Mouse (Mus musculus): ENCODE measurements at regions not wholly inside any gene's neighbourhood (a gene's known extent, or its start where the extent isn't known, plus 50 kb on each side); places are given as distances from the start of the nearest gene placed in this dataset.

DNA sequence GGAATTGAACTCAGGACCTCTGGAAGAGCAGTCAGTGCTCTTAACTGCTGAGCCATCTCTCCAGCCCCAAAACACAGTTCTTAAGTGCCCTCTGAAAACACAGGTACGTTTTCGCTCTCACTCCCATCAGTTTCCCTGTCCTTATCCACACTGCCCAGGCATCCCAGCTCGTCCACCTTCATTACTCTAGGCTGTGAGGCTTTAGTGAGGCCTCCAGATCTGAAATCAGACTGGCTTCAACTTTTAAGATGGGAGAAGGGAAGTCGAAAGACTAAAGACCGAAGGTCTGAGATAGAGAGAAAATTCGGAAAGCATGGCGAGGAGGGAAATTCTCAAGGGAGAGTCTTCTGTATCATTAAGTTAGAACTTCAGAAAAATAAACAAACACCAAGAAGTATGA lies 54.8 kb upstream of the Tet2 start:
- TF ChIP-seq CTCF (IDR thresholded peaks at IDR 0.05): no peak
- ChIA-PET POLR2A (no interaction called here), CTCF (interaction anchor here (0.9 to 1.5 kb wide), 2 partner anchors 18 to 158 kb away, joined by 4 read pairs; no protein-coding TSS in a partner anchor)
- no peaks in the 10 kb centered on the region for H3K27me3 ChIP-seq
- in situ Hi-C loops (cut with MboI; ENCODE audit: low pct_unique_long_range_greater_than_20kb): no loop called here
- no peak for DNase-seq (ENCODE audit: low read depth, low spot score)
- no peak for ATAC-seq

DNA sequence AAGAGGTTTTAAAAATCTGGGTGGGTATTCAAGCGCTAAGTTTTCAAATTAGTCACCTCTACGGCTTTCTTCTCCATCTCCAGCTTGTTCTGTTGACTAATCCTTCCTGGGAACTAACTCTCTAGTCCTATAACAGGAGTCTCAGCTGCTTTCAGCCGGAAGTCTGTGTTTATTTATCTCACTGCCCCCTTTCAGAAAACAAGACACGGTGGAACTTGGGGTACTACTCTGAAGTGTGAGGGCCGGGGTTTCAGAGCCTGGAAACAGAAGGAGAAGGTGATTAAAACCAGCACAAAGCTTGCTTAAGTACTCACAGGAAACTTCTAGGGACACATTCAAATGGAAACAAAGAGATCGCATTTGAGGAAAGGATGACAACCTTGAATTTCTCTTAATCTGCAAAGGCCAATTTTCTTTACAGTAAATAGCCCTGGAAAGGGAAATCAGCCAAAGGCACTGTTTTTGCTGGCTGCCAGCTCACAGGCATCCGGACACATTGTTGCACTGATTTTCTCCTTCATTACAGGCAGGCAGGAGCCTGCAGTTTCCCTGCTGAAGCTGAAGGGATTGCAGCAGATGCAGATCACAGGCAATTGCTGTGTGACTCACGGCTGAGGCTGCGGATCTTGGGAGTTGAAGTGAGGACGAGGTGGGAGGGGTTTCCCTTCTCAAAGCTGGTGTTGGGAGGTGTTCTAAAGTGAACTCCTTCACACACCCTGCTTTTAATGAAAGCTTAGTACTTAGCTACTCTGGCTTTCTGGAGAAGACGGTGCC lies 55.7 kb upstream of the Tet2 start:
- ChIA-PET CTCF (interaction anchor here (0.8 to 1.5 kb wide), 6 partner anchors 13 to 157 kb away, joined by 3 to 4 read pairs (median 4); no protein-coding TSS in a partner anchor), POLR2A (interaction anchor here (0.6 kb wide), 1 partner anchor 26 kb away, joined by 4 read pairs; no protein-coding TSS in a partner anchor)
- in situ Hi-C loops (cut with MboI; ENCODE audit: low pct_unique_long_range_greater_than_20kb): no loop called here
- ATAC-seq (peak; percentile 97), DNase-seq (ENCODE audit: low read depth, low spot score) (no peak)
- H3K27me3 ChIP-seq: no peaks in the 10 kb centered on the region
- TF ChIP-seq CTCF (IDR thresholded peaks at IDR 0.05): no peak

DNA sequence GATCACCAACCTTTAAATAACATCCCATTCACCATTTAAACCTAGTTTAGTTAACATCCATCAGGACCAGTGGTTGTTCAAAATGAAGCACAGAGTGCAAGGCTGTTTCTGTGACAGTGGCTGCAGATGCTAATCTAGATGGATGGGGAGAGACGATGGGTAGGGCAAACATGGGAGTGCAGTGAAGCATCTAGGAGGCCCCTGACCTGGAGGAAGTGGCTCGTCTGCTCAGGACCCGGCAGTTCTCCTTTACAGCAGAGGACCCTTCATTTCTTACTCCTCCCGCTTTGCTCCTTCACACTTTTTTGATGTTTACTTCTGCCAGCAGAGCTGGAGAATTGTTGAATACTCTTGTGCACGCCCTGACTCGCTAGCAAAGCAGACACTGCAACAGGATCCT lies 60.5 kb upstream of the Tet2 start:
- TF ChIP-seq CTCF (IDR thresholded peaks at IDR 0.05): no peak
- ATAC-seq (no peak), DNase-seq (ENCODE audit: low read depth, low spot score) (no peak)
- ChIA-PET POLR2A (no interaction called here), CTCF (interaction anchor here (1.1 kb wide), 1 partner anchor 103 kb away, joined by 3 read pairs; no protein-coding TSS in a partner anchor)
- in situ Hi-C loops (cut with MboI; ENCODE audit: low pct_unique_long_range_greater_than_20kb): no loop called here
- H3K27me3 ChIP-seq: no peaks in the 10 kb centered on the region

DNA sequence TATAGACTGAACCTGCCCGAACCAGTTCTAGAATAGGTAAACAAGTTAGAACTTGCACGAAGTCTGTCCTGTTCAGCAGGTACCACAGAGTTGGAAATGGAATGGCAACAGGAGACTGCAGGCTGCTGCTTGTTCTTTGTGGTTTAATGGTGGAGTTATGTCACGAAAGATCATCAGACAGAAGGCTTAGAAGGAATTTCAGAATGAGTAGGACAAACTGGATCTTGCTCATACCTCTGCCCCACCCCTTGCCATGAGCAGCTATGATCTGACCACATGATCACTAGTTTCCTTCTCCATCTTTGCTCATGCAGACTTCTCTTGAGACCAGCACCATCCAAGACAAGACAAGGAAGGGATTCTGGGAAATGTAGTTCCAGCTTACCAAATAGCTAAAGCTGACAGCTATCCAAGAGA lies 63.9 kb upstream of the Tet2 start:
- no peak for DNase-seq (ENCODE audit: low read depth, low spot score)
- ATAC-seq: no peak
- POLR2A ChIA-PET: no interaction called here
- H3K27me3 ChIP-seq: no peaks in the 10 kb centered on the region
- CTCF ChIA-PET: no interaction called here
- in situ Hi-C loops (cut with MboI; ENCODE audit: low pct_unique_long_range_greater_than_20kb): no loop called here
- TF ChIP-seq CTCF (IDR thresholded peaks at IDR 0.05): no peak

DNA sequence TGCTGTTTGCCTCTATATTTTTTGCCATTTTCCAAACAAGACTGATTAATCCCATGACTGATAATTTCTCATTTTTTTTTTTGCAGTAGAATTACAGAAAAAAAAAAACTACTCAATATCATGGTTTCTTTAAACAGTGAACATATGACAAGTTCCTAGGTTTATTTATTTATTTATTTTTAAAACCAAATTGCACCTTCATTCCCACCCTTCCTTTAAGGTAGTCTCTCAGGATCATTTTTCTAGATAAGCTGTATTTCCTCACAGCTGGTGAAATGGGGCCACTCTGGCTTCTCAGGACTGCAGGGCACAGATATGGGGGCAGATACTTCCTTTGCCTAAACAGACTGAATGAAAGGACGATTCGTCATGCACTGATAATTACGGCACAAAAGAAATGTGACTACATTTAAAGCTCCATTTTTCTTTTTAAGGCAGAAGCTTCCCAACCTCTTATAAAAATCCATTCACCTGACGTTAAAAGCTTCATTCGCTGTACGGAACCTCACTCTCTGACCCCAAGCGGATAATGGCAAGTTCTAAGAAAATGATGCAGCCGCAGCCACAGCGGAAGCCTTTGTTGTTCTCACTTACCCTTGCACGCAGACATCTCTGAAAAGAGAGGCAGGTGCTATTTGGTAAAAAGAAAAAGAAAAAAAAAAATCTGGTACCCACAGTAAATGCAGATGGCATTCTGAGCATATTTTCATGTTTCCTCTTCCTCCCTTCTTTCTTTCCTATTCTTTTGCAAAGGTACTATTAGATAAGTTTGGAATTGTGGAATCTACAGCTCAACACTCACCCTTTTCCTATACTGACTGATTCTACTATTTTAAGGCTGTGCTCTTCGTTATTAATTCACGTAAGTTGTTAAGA lies 69.1 kb upstream of the Tet2 start:
- CTCF ChIA-PET: interaction anchor here (0.7 to 0.9 kb wide), 3 partner anchors 12 to 301 kb away, joined by 3 read pairs; no protein-coding TSS in a partner anchor
- ATAC-seq (no peak), DNase-seq (ENCODE audit: low read depth, low spot score) (no peak)
- no peak for TF ChIP-seq CTCF (IDR thresholded peaks at IDR 0.05)
- in situ Hi-C loops (cut with MboI; ENCODE audit: low pct_unique_long_range_greater_than_20kb): no loop called here
- POLR2A ChIA-PET: no interaction called here
- H3K27me3 ChIP-seq: no peaks in the 10 kb centered on the region

DNA sequence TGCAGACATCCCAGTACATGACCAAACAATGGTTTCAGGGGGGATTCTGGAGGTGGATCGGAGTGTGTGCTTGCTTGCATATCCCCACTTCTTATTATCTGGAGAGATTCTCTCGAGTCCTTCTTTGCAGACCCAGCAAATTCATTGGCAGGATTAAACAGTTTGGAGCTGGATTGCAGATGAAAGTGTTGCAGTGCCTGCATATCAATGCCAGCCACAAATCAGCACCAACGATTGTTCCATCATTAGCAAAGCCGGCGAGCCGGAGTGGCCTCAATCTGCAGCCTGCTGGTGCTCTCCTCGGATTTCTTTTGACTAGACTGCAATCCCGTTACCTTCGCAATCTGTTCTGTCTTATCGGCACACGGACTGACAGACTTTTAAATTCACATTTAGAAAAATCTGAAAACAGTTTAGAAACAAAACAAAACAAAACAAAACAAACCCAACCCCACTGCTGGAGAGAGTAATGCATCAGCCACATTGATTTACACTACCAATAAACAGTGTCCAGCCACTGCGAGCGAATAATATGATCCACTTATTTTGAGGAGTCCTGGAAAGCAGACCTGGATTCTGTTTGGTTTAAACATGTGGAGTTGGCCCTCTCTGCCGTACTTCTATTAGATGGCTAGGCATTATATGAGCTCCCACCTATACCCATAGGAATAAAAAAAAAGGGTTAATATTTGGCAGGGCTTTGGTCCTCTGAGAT lies 69.9 kb upstream of the Tet2 start:
- CTCF ChIA-PET: interaction anchor here (0.9 kb wide), 2 partner anchors 11 to 14 kb away, joined by 3 read pairs; no protein-coding TSS in a partner anchor
- no peaks in the 10 kb centered on the region for H3K27me3 ChIP-seq
- ATAC-seq (no peak), DNase-seq (ENCODE audit: low read depth, low spot score) (no peak)
- no peak for TF ChIP-seq CTCF (IDR thresholded peaks at IDR 0.05)
- in situ Hi-C loops (cut with MboI; ENCODE audit: low pct_unique_long_range_greater_than_20kb): no loop called here
- POLR2A ChIA-PET: no interaction called here

DNA sequence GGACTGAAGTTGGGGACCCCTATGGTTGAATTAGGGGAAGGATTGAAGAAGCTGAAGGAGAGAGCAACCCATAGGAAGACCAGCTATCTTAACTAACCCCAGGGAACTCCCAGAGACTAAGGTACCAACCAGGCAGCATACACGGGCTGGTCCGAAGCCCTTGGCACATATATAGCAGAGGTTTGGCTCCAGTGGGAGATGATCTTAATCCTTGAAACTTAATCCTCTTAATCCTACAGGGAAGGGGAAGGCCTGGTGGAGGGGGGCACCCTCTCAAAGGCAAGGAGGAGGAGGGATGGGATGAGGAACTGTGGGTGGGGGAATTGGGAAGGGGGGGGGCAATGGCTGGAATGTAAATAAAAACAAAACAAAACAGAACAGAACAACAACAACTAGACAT lies 72.1 kb upstream of the Tet2 start:
- H3K27me3 ChIP-seq: no peaks in the 10 kb centered on the region
- in situ Hi-C loops (cut with MboI; ENCODE audit: low pct_unique_long_range_greater_than_20kb): no loop called here
- CTCF ChIA-PET: interaction anchor here (1.4 kb wide), 1 partner anchor 13 kb away, joined by 3 read pairs; no protein-coding TSS in a partner anchor
- ATAC-seq (no peak), DNase-seq (ENCODE audit: low read depth, low spot score) (no peak)
- TF ChIP-seq CTCF (IDR thresholded peaks at IDR 0.05): no peak
- POLR2A ChIA-PET: no interaction called here

DNA sequence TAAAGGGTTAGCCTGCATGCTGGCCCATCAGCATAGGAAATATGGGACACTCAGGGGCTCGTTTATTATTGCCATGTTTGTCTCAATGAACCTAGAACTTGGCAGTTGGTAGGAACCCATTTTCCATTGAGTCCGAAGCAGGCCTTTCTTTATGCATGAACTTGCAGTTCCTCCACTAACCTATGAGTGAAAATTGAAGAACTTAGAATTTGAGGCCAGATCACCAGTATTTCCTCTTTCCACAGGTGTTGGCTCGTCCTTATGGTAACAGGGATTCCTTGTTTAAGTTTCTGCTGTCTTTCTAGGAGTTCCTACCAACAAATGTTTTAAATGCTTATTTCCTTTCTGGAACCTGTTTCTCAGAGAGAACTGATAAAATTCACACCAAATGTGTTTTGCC lies 73.6 kb upstream of the Tet2 start:
- no peak for DNase-seq (ENCODE audit: low read depth, low spot score)
- ChIA-PET POLR2A (no interaction called here), CTCF (no interaction called here)
- no peak for ATAC-seq
- no peaks in the 10 kb centered on the region for H3K27me3 ChIP-seq
- in situ Hi-C loops (cut with MboI; ENCODE audit: low pct_unique_long_range_greater_than_20kb): no loop called here
- TF ChIP-seq CTCF (IDR thresholded peaks at IDR 0.05): no peak

DNA sequence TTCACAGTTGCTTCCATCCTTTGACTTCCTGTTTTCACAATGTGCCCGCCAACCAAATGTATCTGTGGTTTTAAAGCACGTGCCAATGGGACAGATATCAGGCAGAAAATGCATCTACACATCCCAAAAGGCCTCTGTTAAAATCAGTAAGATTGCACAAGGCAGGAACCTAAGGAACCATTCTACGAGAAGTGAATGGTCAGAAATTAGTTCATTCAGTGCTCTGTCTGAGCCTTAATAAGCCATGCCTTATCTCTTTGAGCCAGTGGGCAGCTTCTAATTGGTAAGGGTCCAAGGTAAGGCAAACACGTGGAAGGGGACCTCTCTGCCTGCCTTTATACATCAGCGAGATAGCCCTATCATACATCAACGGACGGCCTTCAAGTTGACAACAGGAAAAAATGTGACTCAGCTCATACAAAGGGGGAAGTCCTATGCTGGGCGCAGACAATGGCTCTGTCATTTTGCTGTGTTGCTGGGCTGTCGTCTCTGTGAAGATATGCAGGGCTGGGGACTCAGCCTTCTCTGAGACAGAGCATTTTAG lies 78.3 kb upstream of the Tet2 start:
- ChIA-PET POLR2A (no interaction called here), CTCF (no interaction called here)
- no peaks in the 10 kb centered on the region for H3K27me3 ChIP-seq
- in situ Hi-C loops (cut with MboI; ENCODE audit: low pct_unique_long_range_greater_than_20kb): no loop called here
- no peak for TF ChIP-seq CTCF (IDR thresholded peaks at IDR 0.05)
- ATAC-seq: no peak
- no peak for DNase-seq (ENCODE audit: low read depth, low spot score)

DNA sequence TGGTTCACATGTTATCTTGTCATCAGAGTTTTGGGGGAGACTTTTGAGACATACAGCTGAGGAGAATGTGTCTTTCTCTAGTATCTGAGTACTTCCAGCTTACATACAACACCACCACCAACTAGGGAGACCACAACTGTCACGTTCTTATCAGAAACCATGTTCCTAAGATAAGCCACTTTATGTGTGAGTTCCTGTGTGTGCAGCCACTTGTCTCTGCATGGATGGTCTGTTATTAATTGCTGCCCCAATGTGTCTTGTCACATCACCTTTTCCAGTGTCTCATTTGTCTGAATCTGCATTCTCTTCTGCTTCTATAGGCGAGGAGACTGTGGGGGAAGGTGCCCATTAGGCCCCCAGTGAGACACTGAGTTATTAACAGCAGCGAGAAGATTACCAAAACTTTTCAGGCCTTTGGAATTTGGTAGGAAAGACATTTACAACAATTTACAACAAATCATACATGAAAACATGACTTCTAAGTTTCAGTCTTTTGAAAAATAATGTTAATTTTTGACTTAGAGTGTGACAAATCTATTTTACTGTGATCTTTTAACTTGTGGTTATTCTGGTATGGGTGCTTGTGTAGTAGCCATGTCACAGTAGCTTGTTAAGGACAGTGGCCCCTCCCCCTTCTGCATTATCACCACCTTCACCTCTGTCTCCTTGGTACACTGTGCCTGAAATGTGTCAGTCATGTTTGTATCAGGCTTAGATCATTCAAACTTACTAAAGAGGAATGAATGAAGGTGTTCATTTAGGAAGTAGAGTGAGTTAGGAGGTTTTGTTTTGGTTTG lies 79.3 kb upstream of the Tet2 start:
- no peak for DNase-seq (ENCODE audit: low read depth, low spot score)
- POLR2A ChIA-PET: no interaction called here

More for the DNA sequence above, 79.3 kb upstream of the Tet2 start:
- no peak for TF ChIP-seq CTCF (IDR thresholded peaks at IDR 0.05)
- no peak for ATAC-seq
- no peaks in the 10 kb centered on the region for H3K27me3 ChIP-seq
- CTCF ChIA-PET: no interaction called here
- in situ Hi-C loops (cut with MboI; ENCODE audit: low pct_unique_long_range_greater_than_20kb): no loop called here
